ENCODE assay signal across 21 mouse cellular contexts in the genomic region with DNA sequence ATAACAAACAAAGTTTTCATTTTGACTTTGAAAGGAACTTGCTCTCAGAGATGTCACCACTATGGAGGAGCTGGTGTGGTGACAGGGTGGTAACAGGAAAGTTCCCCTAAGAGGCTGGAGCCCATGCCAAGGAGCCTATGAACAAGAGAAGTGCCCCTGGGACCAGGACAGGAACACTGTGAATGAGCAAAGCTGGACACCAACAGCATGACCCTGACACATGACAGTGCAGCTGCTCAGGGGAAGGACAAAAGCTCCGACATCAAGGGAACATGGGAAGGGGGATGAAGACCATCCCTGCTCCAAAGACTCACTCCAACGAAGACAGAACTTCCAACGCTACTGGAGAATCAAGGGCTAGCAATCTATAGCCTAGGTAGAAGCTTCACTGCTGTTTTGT.
"Had no signal": no experiment of that assay in that cellular context is flagged by ENCODE, and none has a peak within 500 bp of the region (broad histone marks: within the 10 kb centered on the region; RNA-seq: fewer than 3 reads in every experiment).

No protein-coding gene starts in this region.

- DNase-seq: kidney, adult 18-20 months; kidney, adult 9 months; kidney, postnatal 14 days; kidney, postnatal 4 days; layer of hippocampus, adult 9-11 months; layer of hippocampus, postnatal 36 days; liver, postnatal 0 days; lung, embryonic 14.5 days; retina, postnatal 1 day; right cerebral cortex, postnatal 25 days; thymus, postnatal 25 days had no signal

- H3K36me3 ChIP-seq: midbrain, embryonic 13.5 days; neural tube, embryonic 12.5 days; neural tube, embryonic 15.5 days had no signal

- H3K4me3 ChIP-seq: left cerebral cortex, adult 2 months; midbrain, embryonic 13.5 days; neural tube, embryonic 12.5 days; neural tube, embryonic 15.5 days had no signal

- H3K4me1 ChIP-seq: neural tube, embryonic 12.5 days had no signal

- H3K9me3 ChIP-seq: midbrain, embryonic 13.5 days; neural tube, embryonic 12.5 days; neural tube, embryonic 15.5 days had no signal

- H3K9ac ChIP-seq: liver, embryonic 14.5 days; liver, postnatal 0 days; lung, embryonic 14.5 days; midbrain, embryonic 13.5 days; neural tube, embryonic 12.5 days; neural tube, embryonic 15.5 days had no signal

- H3K27ac ChIP-seq: liver, embryonic 14.5 days; macrophage; midbrain, embryonic 13.5 days; neural tube, embryonic 12.5 days; neural tube, embryonic 15.5 days; stomach, postnatal 0 days had no signal

- H3K27me3 ChIP-seq: midbrain, embryonic 13.5 days; neural tube, embryonic 12.5 days; neural tube, embryonic 15.5 days had no signal

- H3K4me2 ChIP-seq: liver, embryonic 11.5 days; lung, embryonic 14.5 days; midbrain, embryonic 13.5 days; neural tube, embryonic 12.5 days; neural tube, embryonic 15.5 days had no signal

- ATAC-seq: liver, postnatal 0 days; lung, postnatal 0 days; midbrain, embryonic 13.5 days; midbrain, embryonic 16.5 days had no signal
